Mouse (Mus musculus) bone marrow macrophage, adult 2 months (primary cell): Measurements from ENCODE around the gene Lipa.

Experiments used
- CTCF ChIP-seq: IDR thresholded peaks from 2 replicates; pipeline ENCODE4 v1.5.1; 2012; ENCODE audit warnings: low read depth, mild to moderate bottlenecking, low read length, moderate library complexity
- POLR2A ChIP-seq: IDR thresholded peaks from 2 replicates; pipeline ENCODE4 v1.6.1; 2012; ENCODE audit warnings: mild to moderate bottlenecking, low read depth, low read length, borderline replicate concordance

- TF ChIP-seq POLR2A (no peak), CTCF (no peak)
Observed at GRCm38 (mm10) chr19:34571080-34571479, 43.8 kb upstream of the Lipa start.
